Mouse (Mus musculus): Measurements from ENCODE around the gene Klf4. TPM values are rescaled to one million over a fixed set of nuclear protein-coding genes. Genes with fewer than 3 reads are reported as not detected.

The Klf4 gene
- 1.6 and 2.2 TPM in 2 replicates for polyA plus RNA-seq (2014; fragmentation: Nextera tagmentation; extraction: Ambion mirVana)

- Histone ChIP-seq H3K4me1 (replicated peaks; ENCODE audit: control insufficient read depth, insufficient read depth, low read length) (peaks cover 2% of the 10 kb centered on the region; the same call in 1 of the 2 replicates), H3K4me3 (ENCODE audit: low read depth, low read length) (peak within 1 kb of the TSS; percentile 57), H3K27me3 (ENCODE audit: control insufficient read depth, insufficient read depth, low read length) (peaks cover 29% of the 10 kb centered on the region), H3K4me2 (replicated peaks; ENCODE audit: low read depth, low read length) (peak within 1 kb of the TSS; percentile 90), H3K9ac (ENCODE audit: low read depth, low read length) (peak within 1 kb of the TSS; percentile 66), H3K36me3 (ENCODE audit: control insufficient read depth, insufficient read depth, low read length) (no peaks in the 10 kb centered on the region), H3K9me3 (ENCODE audit: control insufficient read depth, low read length) (no peaks in the 10 kb centered on the region), H3K27ac (ENCODE audit: low read depth, low read length) (peak within 1 kb of the TSS; percentile 56)
- peak; percentile 95 for DNase-seq (ENCODE audit: low spot score)
- peak; percentile 92 for ATAC-seq (ENCODE audit: low FRiP score)
- under 1% methylated on average over 60 of the region's 99 CpGs for WGBS
Observed at GRCm38 (mm10) chr4:55532407-55533195, at the start of gene Klf4. Klf4 (minus strand) TSS chr4:55532466.

- WGBS: 80% methylated on average over 2 of the region's 2 CpGs
- Histone ChIP-seq H3K27ac (ENCODE audit: low read depth, low read length) (no peak overlapping the region), H3K9ac (ENCODE audit: low read depth, low read length) (no peak overlapping the region), H3K4me1 (replicated peaks; ENCODE audit: control insufficient read depth, insufficient read depth, low read length) (no peaks in the 10 kb centered on the region), H3K4me3 (ENCODE audit: low read depth, low read length) (no peak overlapping the region), H3K36me3 (ENCODE audit: control insufficient read depth, insufficient read depth, low read length) (no peaks in the 10 kb centered on the region), H3K4me2 (replicated peaks; ENCODE audit: low read depth, low read length) (no peak overlapping the region), H3K27me3 (ENCODE audit: control insufficient read depth, insufficient read depth, low read length) (no peaks in the 10 kb centered on the region), H3K9me3 (ENCODE audit: control insufficient read depth, low read length) (no peaks in the 10 kb centered on the region)
- ATAC-seq (ENCODE audit: low FRiP score): no peak
- DNase-seq (ENCODE audit: low spot score): no peak
Observed at GRCm38 (mm10) chr4:55571432-55571831, 39.2 kb upstream of the Klf4 start.

GRCm38 (mm10) chr4:55567986-55568385 is 35.7 kb upstream of the Klf4 start:
- H3K9me3 ChIP-seq (ENCODE audit: control insufficient read depth, low read length): no peaks in the 10 kb centered on the region
- H3K27ac ChIP-seq (ENCODE audit: low read depth, low read length): no peak overlapping the region
- no peaks in the 10 kb centered on the region for H3K4me1 ChIP-seq (replicated peaks; ENCODE audit: control insufficient read depth, insufficient read depth, low read length)
- H3K4me3 ChIP-seq (ENCODE audit: low read depth, low read length): no peak overlapping the region
- ATAC-seq (ENCODE audit: low FRiP score) (no peak), DNase-seq (ENCODE audit: low spot score) (no peak)
- H3K4me2 ChIP-seq (replicated peaks; ENCODE audit: low read depth, low read length): no peak overlapping the region
- no peaks in the 10 kb centered on the region for H3K27me3 ChIP-seq (ENCODE audit: control insufficient read depth, insufficient read depth, low read length)
- WGBS: 75% methylated on average over 9 of the region's 9 CpGs
- no peak overlapping the region for H3K9ac ChIP-seq (ENCODE audit: low read depth, low read length)
- no peaks in the 10 kb centered on the region for H3K36me3 ChIP-seq (ENCODE audit: control insufficient read depth, insufficient read depth, low read length)

- Histone ChIP-seq H3K4me3 (ENCODE audit: low read depth, low read length) (no peak overlapping the region), H3K27ac (ENCODE audit: low read depth, low read length) (no peak overlapping the region), H3K4me1 (replicated peaks; ENCODE audit: control insufficient read depth, insufficient read depth, low read length) (no peaks in the 10 kb centered on the region), H3K9me3 (ENCODE audit: control insufficient read depth, low read length) (no peaks in the 10 kb centered on the region), H3K4me2 (replicated peaks; ENCODE audit: low read depth, low read length) (no peak overlapping the region), H3K36me3 (ENCODE audit: control insufficient read depth, insufficient read depth, low read length) (no peaks in the 10 kb centered on the region), H3K27me3 (ENCODE audit: control insufficient read depth, insufficient read depth, low read length) (no peaks in the 10 kb centered on the region), H3K9ac (ENCODE audit: low read depth, low read length) (no peak overlapping the region)
- ATAC-seq (ENCODE audit: low FRiP score) (no peak), DNase-seq (ENCODE audit: low spot score) (no peak)
- 52% methylated on average over 5 of the region's 5 CpGs for WGBS
Observed at GRCm38 (mm10) chr4:55567575-55567974, 35.3 kb upstream of the Klf4 start.

GRCm38 (mm10) chr4:55564317-55564716 is 32.1 kb upstream of the Klf4 start:
- no peaks in the 10 kb centered on the region for H3K4me1 ChIP-seq (replicated peaks; ENCODE audit: control insufficient read depth, insufficient read depth, low read length)
- no peaks in the 10 kb centered on the region for H3K36me3 ChIP-seq (ENCODE audit: control insufficient read depth, insufficient read depth, low read length)
- WGBS: 85% methylated on average over 2 of the region's 2 CpGs
- no peak overlapping the region for H3K4me2 ChIP-seq (replicated peaks; ENCODE audit: low read depth, low read length)
- H3K27me3 ChIP-seq (ENCODE audit: control insufficient read depth, insufficient read depth, low read length): no peaks in the 10 kb centered on the region
- H3K27ac ChIP-seq (ENCODE audit: low read depth, low read length): no peak overlapping the region
- no peak overlapping the region for H3K9ac ChIP-seq (ENCODE audit: low read depth, low read length)
- no peaks in the 10 kb centered on the region for H3K9me3 ChIP-seq (ENCODE audit: control insufficient read depth, low read length)
- ATAC-seq (ENCODE audit: low FRiP score): no peak
- H3K4me3 ChIP-seq (ENCODE audit: low read depth, low read length): no peak overlapping the region
- no peak for DNase-seq (ENCODE audit: low spot score)

GRCm38 (mm10) chr4:55563050-55563449 is 30.8 kb upstream of the Klf4 start:
- Histone ChIP-seq H3K4me1 (replicated peaks; ENCODE audit: control insufficient read depth, insufficient read depth, low read length) (no peaks in the 10 kb centered on the region), H3K9ac (ENCODE audit: low read depth, low read length) (no peak overlapping the region), H3K4me3 (ENCODE audit: low read depth, low read length) (no peak overlapping the region), H3K27ac (ENCODE audit: low read depth, low read length) (no peak overlapping the region), H3K36me3 (ENCODE audit: control insufficient read depth, insufficient read depth, low read length) (no peaks in the 10 kb centered on the region), H3K27me3 (ENCODE audit: control insufficient read depth, insufficient read depth, low read length) (no peaks in the 10 kb centered on the region), H3K9me3 (ENCODE audit: control insufficient read depth, low read length) (no peaks in the 10 kb centered on the region), H3K4me2 (replicated peaks; ENCODE audit: low read depth, low read length) (no peak overlapping the region)
- peak; percentile 4 for DNase-seq (ENCODE audit: low spot score)
- ATAC-seq (ENCODE audit: low FRiP score): no peak
- 73% methylated on average over 8 of the region's 8 CpGs for WGBS

GRCm38 (mm10) chr4:55562062-55562461 is 29.8 kb upstream of the Klf4 start:
- Histone ChIP-seq H3K27me3 (ENCODE audit: control insufficient read depth, insufficient read depth, low read length) (no peaks in the 10 kb centered on the region), H3K36me3 (ENCODE audit: control insufficient read depth, insufficient read depth, low read length) (no peaks in the 10 kb centered on the region), H3K9ac (ENCODE audit: low read depth, low read length) (no peak overlapping the region), H3K9me3 (ENCODE audit: control insufficient read depth, low read length) (no peaks in the 10 kb centered on the region), H3K27ac (ENCODE audit: low read depth, low read length) (no peak overlapping the region), H3K4me1 (replicated peaks; ENCODE audit: control insufficient read depth, insufficient read depth, low read length) (no peaks in the 10 kb centered on the region), H3K4me2 (replicated peaks; ENCODE audit: low read depth, low read length) (no peak overlapping the region), H3K4me3 (ENCODE audit: low read depth, low read length) (no peak overlapping the region)
- no peak for ATAC-seq (ENCODE audit: low FRiP score)
- DNase-seq (ENCODE audit: low spot score): no peak
- 76% methylated on average over 3 of the region's 3 CpGs for WGBS

- H3K9ac ChIP-seq (ENCODE audit: low read depth, low read length): no peak overlapping the region
- ATAC-seq (ENCODE audit: low FRiP score) (no peak), DNase-seq (ENCODE audit: low spot score) (no peak)
Observed at GRCm38 (mm10) chr4:55546869-55547268, 14.6 kb upstream of the Klf4 start.

GRCm38 (mm10) chr4:55542753-55543152 is 10.5 kb upstream of the Klf4 start:
- Histone ChIP-seq H3K27me3 (ENCODE audit: control insufficient read depth, insufficient read depth, low read length) (no peaks in the 10 kb centered on the region), H3K4me3 (ENCODE audit: low read depth, low read length) (no peak overlapping the region), H3K36me3 (ENCODE audit: control insufficient read depth, insufficient read depth, low read length) (no peaks in the 10 kb centered on the region), H3K9me3 (ENCODE audit: control insufficient read depth, low read length) (no peaks in the 10 kb centered on the region), H3K4me1 (replicated peaks; ENCODE audit: control insufficient read depth, insufficient read depth, low read length) (no peaks in the 10 kb centered on the region), H3K9ac (ENCODE audit: low read depth, low read length) (no peak overlapping the region), H3K4me2 (replicated peaks; ENCODE audit: low read depth, low read length) (no peak overlapping the region), H3K27ac (ENCODE audit: low read depth, low read length) (no peak overlapping the region)
- no peak for DNase-seq (ENCODE audit: low spot score)
- WGBS: 89% methylated on average over 2 of the region's 2 CpGs
- no peak for ATAC-seq (ENCODE audit: low FRiP score)

More at GRCm38 (mm10) chr4:55546869-55547268, 14.6 kb upstream of the Klf4 start:
- H3K4me1 ChIP-seq (replicated peaks; ENCODE audit: control insufficient read depth, insufficient read depth, low read length): no peaks in the 10 kb centered on the region
- no peak overlapping the region for H3K4me2 ChIP-seq (replicated peaks; ENCODE audit: low read depth, low read length)
- H3K4me3 ChIP-seq (ENCODE audit: low read depth, low read length): no peak overlapping the region
- H3K36me3 ChIP-seq (ENCODE audit: control insufficient read depth, insufficient read depth, low read length): no peaks in the 10 kb centered on the region
- H3K9me3 ChIP-seq (ENCODE audit: control insufficient read depth, low read length): no peaks in the 10 kb centered on the region
- no peak overlapping the region for H3K27ac ChIP-seq (ENCODE audit: low read depth, low read length)
- 70% methylated on average over 12 of the region's 12 CpGs for WGBS
- H3K27me3 ChIP-seq (ENCODE audit: control insufficient read depth, insufficient read depth, low read length): no peaks in the 10 kb centered on the region
